Mouse (Mus musculus): ENCODE measurements around the gene Tmub1.
A peak's percentile ranks its signal among the peaks of the same experiment; 100 is the strongest.
"Not testable (repeated sequence)": the region's sequence is repeated elsewhere in the genome, so short reads cannot be mapped to it uniquely, and the experiment has no call there.

The Tmub1 gene

DNA sequence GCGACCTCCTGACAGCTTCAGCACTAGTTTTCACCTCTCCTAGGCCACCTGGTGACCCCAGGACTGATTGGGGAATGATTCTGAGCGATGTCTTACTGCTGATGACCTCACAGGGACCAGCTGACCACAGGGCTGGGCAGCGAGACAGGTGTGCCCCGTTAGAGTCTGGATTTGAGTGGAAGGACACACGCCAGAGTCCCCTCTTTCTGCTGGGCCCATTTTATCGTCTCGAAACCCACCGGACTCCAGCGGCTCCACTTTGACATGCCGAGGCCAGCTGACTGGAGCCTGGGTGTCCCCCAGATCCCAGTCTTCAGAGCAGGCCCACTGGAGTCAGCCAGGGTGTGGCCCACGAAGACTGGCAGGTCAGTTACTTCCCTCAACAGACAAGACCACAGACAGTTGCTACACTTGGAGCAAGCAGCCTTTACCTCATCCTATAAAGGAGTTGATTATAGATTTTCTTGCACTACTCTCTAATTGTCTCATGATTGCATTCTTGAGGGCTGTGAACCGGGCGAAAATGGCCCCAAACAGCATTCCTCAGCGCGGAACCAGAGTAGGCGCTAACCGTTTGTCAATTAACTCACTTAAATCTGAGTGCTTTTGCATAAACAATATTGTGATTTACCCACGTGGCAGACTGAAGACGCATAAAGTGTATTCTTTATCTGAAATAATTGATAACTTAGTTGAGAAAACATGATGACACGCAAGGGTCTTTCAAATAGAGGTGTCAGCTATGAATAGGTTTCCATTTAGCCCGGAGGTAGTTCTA lies 23.5 kb downstream of the Tmub1 start:
- no peak for DNase-seq (ENCODE audit: low read depth)

DNA sequence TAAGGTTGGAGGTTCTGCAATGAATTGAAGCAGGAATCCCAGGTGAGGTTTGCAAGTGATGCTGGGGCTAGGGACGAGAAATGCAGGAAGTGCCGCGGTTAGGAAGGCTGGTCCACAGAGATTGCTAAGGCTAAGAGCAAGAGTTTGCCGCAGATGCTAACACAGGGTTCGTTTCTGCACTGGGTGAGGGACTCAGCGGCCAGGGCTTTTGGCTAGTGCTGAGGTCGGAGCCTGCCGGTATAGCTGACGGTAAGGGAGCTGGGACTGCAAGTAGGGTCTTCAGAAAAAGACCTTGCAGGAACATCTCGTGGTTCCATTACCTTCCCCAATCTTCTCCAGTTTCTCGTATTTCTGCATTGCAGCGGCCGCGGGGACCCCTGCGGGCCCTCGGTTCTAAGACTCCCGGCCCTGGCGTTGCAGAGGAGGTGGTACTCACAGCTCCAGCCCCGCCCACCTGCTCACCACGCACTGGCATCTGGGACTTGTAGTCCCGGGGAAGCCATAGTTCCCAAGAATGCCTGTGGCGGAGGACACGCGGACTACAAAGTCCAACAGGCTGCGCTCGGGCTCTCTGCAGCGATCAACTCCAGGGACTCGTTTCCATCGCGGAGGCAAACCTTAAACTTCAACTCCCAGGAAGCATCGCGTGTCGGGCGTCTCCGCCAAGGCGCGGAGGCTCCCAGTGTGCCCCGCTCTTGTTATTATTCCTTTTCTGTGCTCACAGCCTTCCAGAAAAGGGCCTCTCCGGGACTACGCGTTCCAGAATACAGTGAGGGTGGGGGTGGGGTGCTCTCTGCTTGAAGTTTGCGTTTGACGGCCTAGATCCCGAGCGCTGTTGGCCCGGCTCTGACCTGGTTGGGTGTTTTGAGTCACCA lies 24.3 kb downstream of the Tmub1 start, which contains the start of the genes Cdk5 and Slc4a2:
Cdk5 (minus strand) TSS at position 402 of the 875 bp plus-strand sequence.
Slc4a2 (plus strand) TSS at position 709 of the 875 bp plus-strand sequence.
- DNase-seq (ENCODE audit: low read depth) = peak; percentile 100

- no peak for DNase-seq (ENCODE audit: low read depth)
These were observed 27.3 kb downstream of the Tmub1 start for GRCm38 (mm10) chr5:24420381-24420780.

DNA sequence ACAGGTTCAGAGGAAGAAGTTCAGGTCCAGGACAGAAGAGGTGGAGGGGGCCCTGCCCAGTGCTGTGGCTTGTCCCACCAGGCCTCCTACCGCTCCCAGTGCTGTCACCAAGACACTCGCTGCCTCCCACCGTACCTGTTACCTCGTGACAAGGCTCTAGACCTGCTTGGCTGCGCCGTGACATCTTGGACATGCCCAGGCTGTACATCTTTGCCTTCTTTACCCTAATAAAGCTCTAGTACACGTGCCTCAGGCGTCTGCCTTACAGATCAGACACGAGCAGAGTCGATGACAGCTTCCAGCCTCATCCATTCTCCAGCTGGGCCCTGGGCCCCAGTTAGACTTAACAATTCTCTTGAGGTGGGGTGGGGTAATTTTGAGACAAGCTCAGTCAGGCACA lies 30.1 kb downstream of the Tmub1 start:
- no peak for DNase-seq (ENCODE audit: low read depth)

- DNase-seq (ENCODE audit: low read depth) = no peak
These were observed 31.4 kb downstream of the Tmub1 start for GRCm38 (mm10) chr5:24416222-24416736.

- no peak for DNase-seq (ENCODE audit: low read depth)
These were observed 33.7 kb downstream of the Tmub1 start for GRCm38 (mm10) chr5:24413938-24414337.

DNA sequence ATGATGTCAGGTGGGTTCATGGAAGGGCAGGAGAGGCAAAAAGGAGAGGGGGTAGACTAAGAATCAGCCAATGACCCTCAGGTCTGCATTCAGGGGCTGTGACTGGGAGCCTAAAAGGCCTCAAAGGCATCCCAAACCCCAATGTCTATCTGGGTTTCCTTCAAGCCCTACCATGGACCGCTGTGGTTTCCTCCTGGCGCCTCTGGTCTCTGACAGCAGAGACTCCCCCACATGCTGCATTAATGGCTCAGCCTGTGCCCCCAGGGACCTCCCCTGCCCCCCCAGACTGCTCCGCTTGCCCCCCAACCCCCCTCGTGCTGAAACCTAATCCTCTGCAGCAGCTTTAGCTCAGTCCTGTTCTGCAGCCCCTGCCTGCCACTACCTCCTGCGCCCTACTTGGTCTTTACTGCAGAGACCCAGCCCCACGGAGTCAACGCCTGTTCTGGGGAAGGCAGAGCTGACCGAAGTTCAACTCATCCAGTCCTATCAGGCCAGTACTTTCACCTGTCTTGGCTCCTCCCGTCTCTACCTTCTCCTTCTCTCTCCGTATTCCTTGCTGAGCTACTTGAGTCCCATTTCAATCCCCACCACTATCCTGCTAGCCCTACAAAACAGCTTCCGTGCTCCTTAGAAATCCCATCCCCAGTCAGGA lies 34.5 kb downstream of the Tmub1 start, which contains the start of gene Asic3:
Asic3 (plus strand) TSS at position 351 of the 652 bp plus-strand sequence.
- DNase-seq (ENCODE audit: low read depth) = no peak

DNA sequence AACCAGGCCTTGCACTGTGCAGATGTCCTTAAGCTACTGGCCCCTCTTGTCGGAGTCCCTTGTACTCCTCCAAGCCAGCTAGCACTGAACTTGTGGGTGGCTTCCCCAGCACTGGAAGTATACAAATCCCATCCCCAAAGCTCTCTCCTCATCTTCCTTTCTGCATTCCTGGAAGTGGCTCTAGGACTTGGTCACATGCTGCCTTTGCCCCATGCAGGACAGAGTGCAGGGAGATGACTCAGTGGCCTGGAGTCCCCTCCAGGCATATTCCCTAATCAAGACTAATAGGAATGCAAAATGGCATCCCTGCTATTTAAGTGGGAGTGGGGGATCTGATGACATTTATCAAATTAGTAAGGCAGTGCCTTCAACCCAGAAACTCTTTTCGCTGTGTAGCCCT lies 35.6 kb downstream of the Tmub1 start:
- DNase-seq (ENCODE audit: low read depth) = no peak

- no peak for DNase-seq (ENCODE audit: low read depth)
These were observed 38.2 kb downstream of the Tmub1 start for GRCm38 (mm10) chr5:24409466-24409865.

DNA sequence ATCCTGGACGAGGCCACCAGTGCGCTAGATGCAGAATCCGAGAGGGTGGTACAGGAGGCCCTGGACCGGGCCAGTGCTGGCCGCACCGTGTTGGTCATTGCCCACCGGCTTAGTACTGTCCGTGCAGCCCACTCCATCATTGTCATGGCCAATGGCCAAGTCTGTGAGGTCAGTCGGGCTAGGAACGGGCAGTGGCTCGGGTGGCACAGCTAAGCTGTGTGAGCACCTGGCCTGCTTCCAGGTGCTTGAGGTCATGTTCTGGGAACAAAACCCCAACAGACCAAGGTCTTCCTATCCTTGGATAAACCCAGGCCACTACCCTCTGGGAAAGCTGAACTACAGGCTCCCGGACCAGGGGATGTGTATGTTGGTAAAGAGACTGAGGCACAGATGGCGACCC lies 39.0 kb downstream of the Tmub1 start:
- DNase-seq (ENCODE audit: low read depth) = no peak

GRCm38 (mm10) chr5:24405389-24405876 lies 42.2 kb downstream of the Tmub1 start:
- no peak for DNase-seq (ENCODE audit: low read depth)

- DNase-seq (ENCODE audit: low read depth) = no peak
These were observed 42.9 kb downstream of the Tmub1 start for GRCm38 (mm10) chr5:24404594-24405360.

- DNase-seq (ENCODE audit: low read depth) = no peak
These were observed 45.7 kb downstream of the Tmub1 start for GRCm38 (mm10) chr5:24401969-24402368.

DNA sequence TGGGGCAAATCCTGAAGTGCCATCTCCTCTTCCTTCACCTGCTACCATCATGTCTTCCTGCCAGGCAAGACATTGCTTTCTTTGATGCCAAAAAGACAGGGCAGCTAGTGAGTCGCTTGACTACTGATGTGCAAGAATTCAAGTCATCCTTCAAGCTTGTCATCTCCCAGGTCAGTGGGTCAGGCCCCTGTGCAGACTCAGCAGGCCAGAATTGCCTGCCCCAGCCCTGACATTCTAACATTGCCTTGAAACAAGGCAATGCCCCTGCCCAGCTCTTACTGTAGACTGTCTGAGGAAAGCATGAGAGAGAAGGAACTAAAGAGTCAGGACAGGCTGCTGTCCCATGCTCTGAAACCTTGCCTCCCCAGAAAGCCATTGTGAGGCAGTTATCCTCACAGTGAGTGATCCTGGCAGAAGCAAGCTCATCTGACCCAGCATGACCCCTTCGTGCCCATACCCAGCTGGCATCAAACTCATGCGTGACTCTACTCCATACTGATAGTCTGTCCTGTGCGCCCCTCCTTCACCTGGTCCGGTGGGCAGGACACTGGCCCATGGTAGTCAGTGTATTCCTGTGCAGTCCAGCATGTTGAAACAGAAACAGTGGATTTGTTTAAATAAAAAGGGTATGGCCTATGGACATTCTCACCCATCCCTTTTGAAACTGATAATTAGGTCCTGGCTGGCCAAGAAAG lies 46.6 kb downstream of the Tmub1 start:
- no peak for DNase-seq (ENCODE audit: low read depth)

DNA sequence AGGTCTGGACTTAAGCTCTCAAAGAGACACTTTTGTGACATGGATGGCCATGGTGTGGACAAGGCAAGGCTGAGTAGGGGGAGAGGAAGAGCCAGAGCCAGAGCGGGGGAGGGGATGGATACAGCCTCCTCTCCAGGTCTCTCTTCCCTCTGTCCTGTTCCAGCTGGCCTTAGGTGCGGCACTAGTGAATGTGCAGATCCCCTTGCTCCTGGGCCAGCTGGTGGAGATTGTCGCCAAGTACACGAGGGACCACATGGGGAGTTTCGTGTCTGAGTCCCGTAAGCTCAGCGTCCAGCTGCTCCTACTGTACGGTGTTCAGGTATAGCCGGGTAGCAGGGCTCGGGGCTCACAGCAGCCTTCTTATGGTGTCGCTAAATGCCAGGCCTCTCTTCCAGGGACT lies 47.3 kb downstream of the Tmub1 start:
- DNase-seq (ENCODE audit: low read depth) = no peak

DNA sequence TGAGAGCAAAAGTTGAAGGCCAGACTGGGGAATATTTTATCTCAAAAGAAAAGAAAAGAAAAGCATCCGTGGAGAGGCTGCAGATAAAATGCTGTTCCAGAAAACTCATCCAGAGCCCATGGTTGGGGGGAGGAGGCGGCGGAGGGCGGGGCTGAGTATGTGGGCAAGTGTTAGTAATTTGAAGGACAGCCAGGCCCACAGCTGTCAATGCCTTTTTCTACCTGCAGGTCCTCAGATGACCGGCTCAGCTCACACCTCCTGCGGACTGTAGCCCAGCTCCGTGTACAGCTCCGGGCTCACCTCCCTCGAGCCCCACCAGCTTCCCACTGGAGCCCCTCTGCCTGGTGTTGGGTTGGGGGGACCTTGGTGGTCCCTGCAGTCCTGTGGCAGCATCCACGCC lies 48.0 kb downstream of the Tmub1 start:
- DNase-seq (ENCODE audit: low read depth) = no peak

DNA sequence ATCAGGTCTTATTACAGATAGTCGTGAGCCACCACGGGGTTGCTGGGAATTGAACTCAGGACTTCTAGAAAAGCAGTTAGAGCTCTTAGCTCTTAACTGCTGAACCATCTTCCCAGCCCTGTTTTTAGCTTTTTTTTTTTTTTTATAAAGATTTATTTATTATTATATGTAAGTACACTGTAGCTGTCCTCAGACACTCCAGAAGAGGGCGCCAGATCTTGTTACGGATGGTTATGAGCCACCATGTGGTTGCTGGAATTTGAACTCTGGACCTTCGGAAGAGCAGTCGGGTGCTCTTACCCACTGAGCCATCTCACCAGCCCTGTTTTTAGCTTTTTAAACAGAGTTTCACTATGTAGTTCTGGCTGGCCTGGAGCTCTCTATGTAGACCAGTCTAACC lies 51.4 kb downstream of the Tmub1 start:
- DNase-seq (ENCODE audit: low read depth) = not testable (repeated sequence)

All from fibroblast of lung, adult 2 months (primary cell).